Mouse (Mus musculus) thymus, postnatal 4 days (tissue): ENCODE measurements around the gene Vmn1r40.

Source experiments
- DNase-seq: peaks from one replicate; pipeline ENCODE4 v3.0.0; 2021

Gene Vmn1r40

GRCm38 (mm10) chr6:89707240-89707639, at the start of gene Vmn1r40:
Gene Vmn1r40 (plus strand): TSS chr6:89707540.
- no peak for DNase-seq

- no peak for DNase-seq
Observed at GRCm38 (mm10) chr6:89658342-89658741, 49.0 kb upstream of the Vmn1r40 start.

- no peak for DNase-seq
Observed at GRCm38 (mm10) chr6:89658931-89659330, 48.4 kb upstream of the Vmn1r40 start.

GRCm38 (mm10) chr6:89659692-89660423, 47.5 kb upstream of the Vmn1r40 start:
- peak; percentile 48 for DNase-seq

GRCm38 (mm10) chr6:89660490-89660889, 46.9 kb upstream of the Vmn1r40 start:
- DNase-seq: no peak

- no peak for DNase-seq
Observed at GRCm38 (mm10) chr6:89662521-89662920, 44.8 kb upstream of the Vmn1r40 start.

- no peak for DNase-seq
Observed at GRCm38 (mm10) chr6:89665155-89665554, 42.2 kb upstream of the Vmn1r40 start.

- DNase-seq: no peak
Observed at GRCm38 (mm10) chr6:89665667-89666066, 41.7 kb upstream of the Vmn1r40 start.

- no peak for DNase-seq
Observed at GRCm38 (mm10) chr6:89666976-89667375, 40.4 kb upstream of the Vmn1r40 start.

- no peak for DNase-seq
Observed at GRCm38 (mm10) chr6:89669556-89669955, 37.8 kb upstream of the Vmn1r40 start.

GRCm38 (mm10) chr6:89671431-89671830, 35.9 kb upstream of the Vmn1r40 start:
- no peak for DNase-seq

GRCm38 (mm10) chr6:89672641-89673040, 34.7 kb upstream of the Vmn1r40 start:
- DNase-seq: no peak

- DNase-seq: no peak
Observed at GRCm38 (mm10) chr6:89673135-89673780, 34.1 kb upstream of the Vmn1r40 start.

GRCm38 (mm10) chr6:89678522-89678921, 28.8 kb upstream of the Vmn1r40 start:
- no peak for DNase-seq

GRCm38 (mm10) chr6:89679291-89679835, 28.0 kb upstream of the Vmn1r40 start:
- peak; percentile 78 for DNase-seq

GRCm38 (mm10) chr6:89680155-89680554, 27.2 kb upstream of the Vmn1r40 start:
- DNase-seq: peak; percentile 88

GRCm38 (mm10) chr6:89684231-89684630, 23.1 kb upstream of the Vmn1r40 start:
- no peak for DNase-seq

- no peak for DNase-seq
Observed at GRCm38 (mm10) chr6:89687100-89687499, 20.2 kb upstream of the Vmn1r40 start.

- DNase-seq: no peak
Observed at GRCm38 (mm10) chr6:89706624-89707023, 716 bp upstream of the Vmn1r40 start.

- DNase-seq: no peak
Observed at GRCm38 (mm10) chr6:89718051-89718450, 10.7 kb downstream of the Vmn1r40 start.

GRCm38 (mm10) chr6:89740466-89740865, 33.1 kb downstream of the Vmn1r40 start, which contains the start of gene Vmn1r41:
Gene Vmn1r41 (plus strand): TSS chr6:89740766.
- DNase-seq: no peak

GRCm38 (mm10) chr6:89742811-89743210, 35.5 kb downstream of the Vmn1r40 start:
- no peak for DNase-seq
